Mouse (Mus musculus) heart, postnatal 0 days (tissue): ENCODE results near the gene Polr2h.

Experiments used
- CTCF ChIP-seq: IDR thresholded peaks from 2 replicates; pipeline ENCODE4 v1.5.1; 2016; ENCODE audit warnings: antibody characterized with exemption, control low read depth, low read depth
- EP300 ChIP-seq: IDR thresholded peaks from 2 replicates; pipeline ENCODE4 v1.6.1; 2016; ENCODE audit warnings: antibody characterized with exemption, low read depth

DNA sequence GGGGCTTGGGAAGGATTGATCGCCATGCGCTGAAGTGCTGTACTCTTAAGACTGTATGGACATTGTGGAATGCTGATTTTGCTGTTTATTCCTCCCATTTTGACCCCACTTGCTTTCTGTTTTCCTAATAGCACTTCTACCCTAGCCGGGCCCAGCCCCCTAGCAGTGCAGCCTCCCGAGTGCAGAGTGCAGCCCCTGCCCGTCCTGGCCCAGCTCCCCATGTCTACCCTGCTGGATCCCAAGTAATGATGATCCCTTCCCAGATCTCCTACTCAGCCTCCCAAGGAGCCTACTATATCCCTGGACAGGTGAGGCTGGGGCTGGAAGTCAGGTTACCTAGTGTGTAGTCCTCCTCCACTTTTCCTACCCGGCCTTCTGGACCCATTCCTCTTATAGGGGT, 42.3 kb upstream of the Polr2h start:
- TF ChIP-seq CTCF, result no peak
- no peak for TF ChIP-seq EP300
